Mouse (Mus musculus) liver, embryonic 14.5 days (tissue): ENCODE data around the gene Jarid2. TPM values are rescaled to one million over a fixed set of nuclear protein-coding genes. Genes with fewer than 3 reads are reported as not detected.

Source experiments
- ATAC-seq: fragments of 200-750 bp; cut with Nextera tagmentation; 2 replicates; pipeline ENCODE4 v1.8.0; 2017; ENCODE audit warnings: moderate number of reproducible peaks, mild to moderate bottlenecking, moderate library complexity; ENCODE audit not compliant: insufficient read depth
- DNase-seq, 3 experiments: peaks; one replicate each; pipeline ENCODE4 v3.0.0-alpha.2; 2012 to 2013; ENCODE audit warnings: low read depth in 3 of 3, low spot score in 3 of 3
- H3K27ac ChIP-seq: fragments of 300-500 bp; sonication (generic); 2 replicates; pipeline ENCODE4 v1.5.1; 2014; ENCODE audit warnings: moderate library complexity, mild to moderate bottlenecking, control low read depth, inconsistent platforms
- H3K27me3 ChIP-seq: fragments of 300-500 bp; sonication (generic); 2 replicates; pipeline ENCODE4 v1.6.1; 2014; ENCODE audit warnings: mild to moderate bottlenecking, low read length, moderate library complexity; ENCODE audit not compliant: control insufficient read depth, insufficient read depth
- H3K36me3 ChIP-seq: fragments of 300-500 bp; sonication (generic); replicated peaks from 2 replicates; pipeline ENCODE4 v1.6.1; 2014; ENCODE audit warnings: low read depth; ENCODE audit not compliant: control insufficient read depth, insufficient read depth
- H3K4me1 ChIP-seq, 2 experiments: fragments of 200-500 bp in 1 of 2; fragments of 300-500 bp in 1 of 2; sonication (generic) in 1 of 2; replicated peaks; 2 replicates each; pipeline ENCODE4 v1.6.1; 2012 to 2014; ENCODE audit warnings: antibody characterized with exemption in 1 of 2, inconsistent platforms in 1 of 2, low read length in 1 of 2; ENCODE audit not compliant: control insufficient read depth in 2 of 2, insufficient read depth in 2 of 2
- H3K4me2 ChIP-seq: fragments of 300-500 bp; sonication (generic); 2 replicates; pipeline ENCODE4 v1.6.1; 2014; ENCODE audit warnings: low read depth, mild to moderate bottlenecking, control low read depth, moderate library complexity
- H3K4me3 ChIP-seq, 2 experiments: fragments of 200-500 bp in 1 of 2; fragments of 300-500 bp in 1 of 2; sonication (generic) in 1 of 2; 2 replicates each; pipeline ENCODE4 v1.5.1; 2012 to 2014; ENCODE audit warnings: low read depth in 2 of 2, low read length in 2 of 2, mild to moderate bottlenecking in 2 of 2, control low read depth in 1 of 2, inconsistent platforms in 1 of 2, moderate library complexity in 1 of 2; ENCODE audit not compliant: insufficient read depth in 1 of 2
- H3K9ac ChIP-seq: fragments of 300-500 bp; sonication (generic); replicated peaks from 2 replicates; pipeline ENCODE4 v1.6.1; 2014; ENCODE audit warnings: mild to moderate bottlenecking, control low read depth, moderate library complexity
- H3K9me3 ChIP-seq: fragments of 300-500 bp; sonication (generic); 2 replicates; pipeline ENCODE4 v1.6.1; 2016; ENCODE audit warnings: low read length, mixed read lengths; ENCODE audit not compliant: control insufficient read depth
- CTCF ChIP-seq: IDR thresholded peaks from 2 replicates; pipeline ENCODE4 v1.5.1; 2016; ENCODE audit warnings: antibody characterized with exemption, low read depth, control low read depth
- EP300 ChIP-seq: IDR thresholded peaks from 2 replicates; pipeline ENCODE4 v1.6.1; 2016; ENCODE audit warnings: antibody characterized with exemption, low read depth
- WGBS: fragments of 180-500 bp; shearing (Covaris S2); extraction: QIAGEN DNeasy Blood & Tissue Kit; methylation state at CpG from one replicate; pipeline ENCODE4 v1.1.7; 2014; ENCODE audit not compliant: insufficient replicate concordance; 5-methylcytosine and 5-hydroxymethylcytosine counted together
- polyA plus RNA-seq, 2 experiments: library from polyadenylated mRNA; depleted of rRNA in 1 of 2; stranded (reverse) in 1 of 2; unstranded in 1 of 2; fragments of >200 nt; fragmentation: Nextera tagmentation in 1 of 2; extraction: Ambion mirVana in 1 of 2; gene quantifications; 2 replicates each; pipeline versions ENCODE4 v1.2.1 to v1.2.3; 2012 to 2014

The Jarid2 gene
- polyA plus RNA-seq, 2 experiments, result 4.9 to 5.9 TPM

DNA sequence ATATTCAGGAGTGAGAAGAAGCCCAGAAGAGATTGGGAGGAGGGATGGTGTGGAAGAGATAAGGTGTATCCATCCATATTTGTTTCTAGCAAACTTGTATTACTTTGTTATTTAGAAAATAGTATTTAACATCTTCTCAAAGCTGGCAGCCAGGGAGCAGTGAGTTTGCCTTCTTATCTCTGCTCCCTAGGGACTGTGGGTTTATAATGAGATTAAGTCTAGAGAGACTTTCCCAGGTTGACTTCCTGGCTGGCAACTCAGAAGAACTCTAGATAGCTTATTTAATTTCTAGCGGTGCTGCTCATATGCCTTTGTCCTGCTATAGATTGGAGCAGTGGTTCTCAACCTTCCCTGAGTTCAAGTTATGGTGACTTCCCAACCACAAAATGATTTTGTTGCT, 51.2 kb downstream of the Jarid2 start:
- Histone ChIP-seq H3K9ac (no peak overlapping the region), H3K4me3 (no peak overlapping the region), H3K4me2 (no peak overlapping the region), H3K27ac (no peak overlapping the region), H3K27me3 (no peaks in the 10 kb centered on the region), H3K9me3 (no peaks in the 10 kb centered on the region), H3K36me3 (no peaks in the 10 kb centered on the region), H3K4me1 (no peaks in the 10 kb centered on the region)
- DNase-seq (no peak), ATAC-seq (no peak)
- WGBS, result 18% methylated on average over 1 of the region's 1 CpGs
- TF ChIP-seq EP300, result no peak
- no peak for TF ChIP-seq CTCF

DNA sequence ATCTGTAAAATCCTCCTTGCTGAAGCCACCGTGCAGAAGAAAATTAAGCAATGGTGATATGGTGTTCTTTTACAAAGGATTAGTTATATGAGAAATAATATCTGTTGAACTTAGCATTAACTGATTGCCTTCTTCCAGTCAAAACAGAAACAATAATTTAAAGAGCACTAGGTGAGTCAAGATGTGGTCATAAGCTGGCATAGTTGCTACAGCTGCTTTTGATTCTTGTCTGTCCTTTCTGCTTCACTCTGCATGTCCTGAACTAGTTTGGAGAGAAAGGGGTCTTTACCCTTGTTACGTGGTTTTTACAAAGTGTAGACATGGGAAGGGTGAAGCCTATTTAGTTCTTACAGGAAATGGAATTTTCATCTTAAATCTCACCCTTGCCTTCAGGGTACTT, 51.9 kb downstream of the Jarid2 start:
- Histone ChIP-seq H3K36me3 (no peaks in the 10 kb centered on the region), H3K9ac (no peak overlapping the region), H3K4me1 (no peaks in the 10 kb centered on the region), H3K27me3 (no peaks in the 10 kb centered on the region), H3K4me3 (no peak overlapping the region), H3K9me3 (no peaks in the 10 kb centered on the region), H3K4me2 (no peak overlapping the region), H3K27ac (no peak overlapping the region)
- TF ChIP-seq CTCF (no peak), EP300 (no peak)
- DNase-seq (no peak), ATAC-seq (no peak)
- WGBS, result 67% methylated on average over 2 of the region's 2 CpGs

GRCm38 (mm10) chr13:44784551-44784950, 55.3 kb downstream of the Jarid2 start:
- TF ChIP-seq EP300 (no peak), CTCF (no peak)
- Histone ChIP-seq H3K4me3 (no peak overlapping the region), H3K9me3 (no peaks in the 10 kb centered on the region), H3K4me2 (no peak overlapping the region), H3K27ac (no peak overlapping the region), H3K9ac (no peak overlapping the region), H3K4me1 (no peaks in the 10 kb centered on the region; a peak in 1 of 4 replicates), H3K27me3 (no peaks in the 10 kb centered on the region), H3K36me3 (no peaks in the 10 kb centered on the region)
- whole genome bisulfite sequencing, result 79% methylated on average over 1 of the region's 1 CpGs
- no peak for DNase-seq
- ATAC-seq, result no peak

- Histone ChIP-seq H3K9ac (no peak overlapping the region), H3K4me2 (no peak overlapping the region), H3K36me3 (no peaks in the 10 kb centered on the region), H3K27ac (no peak overlapping the region), H3K9me3 (no peaks in the 10 kb centered on the region), H3K4me1 (no peaks in the 10 kb centered on the region; a peak in 1 of 4 replicates), H3K27me3 (no peaks in the 10 kb centered on the region), H3K4me3 (no peak overlapping the region)
- 30% methylated on average over 4 of the region's 4 CpGs for WGBS
- DNase-seq (peak in 1 of 3 experiments; percentile 14), ATAC-seq (no peak)
- peak; percentile 62 for TF ChIP-seq CTCF
- no peak for TF ChIP-seq EP300
These were observed 57.0 kb downstream of the Jarid2 start for GRCm38 (mm10) chr13:44786291-44786690.

DNA sequence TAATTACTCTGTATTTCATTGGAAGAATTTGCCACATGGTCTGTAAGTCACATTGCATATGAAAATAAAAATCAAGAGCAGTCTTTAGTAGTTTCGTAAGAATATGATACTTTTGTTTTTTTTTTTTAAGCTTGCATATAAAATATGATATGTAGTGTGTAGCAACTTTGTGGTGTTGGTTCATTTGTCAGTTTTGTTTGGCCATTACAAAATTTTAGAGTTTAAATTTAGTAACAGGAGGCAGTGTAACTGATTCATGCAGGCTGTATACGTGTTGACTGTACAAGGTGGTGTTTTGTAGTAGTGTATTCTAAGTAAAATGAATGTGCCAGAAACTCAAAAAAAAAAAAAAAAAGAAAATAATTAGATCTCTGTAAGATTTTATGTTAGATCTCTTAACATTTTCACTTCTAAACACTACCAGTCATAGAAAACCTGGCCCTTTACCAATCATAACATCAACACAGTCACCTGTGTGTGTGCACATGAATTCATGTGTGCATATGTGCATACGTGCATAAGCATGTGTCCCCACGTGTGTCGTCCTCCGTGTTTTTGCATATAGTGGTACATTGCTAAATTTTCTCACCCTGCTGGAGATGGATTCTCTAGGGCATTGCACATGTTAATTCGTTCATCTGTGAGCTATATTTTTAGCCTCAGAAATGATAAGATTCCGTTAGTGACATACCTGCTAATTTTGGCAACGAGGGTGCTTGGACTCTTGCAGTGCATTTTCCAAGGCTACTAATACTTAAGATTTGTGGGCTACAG, 59.3 kb downstream of the Jarid2 start:
- H3K9me3 ChIP-seq, result no peaks in the 10 kb centered on the region
- no peak for ATAC-seq
- no peak overlapping the region for H3K4me2 ChIP-seq
- no peaks in the 10 kb centered on the region for H3K36me3 ChIP-seq
- TF ChIP-seq CTCF (no peak), EP300 (no peak)
- no peak overlapping the region for H3K9ac ChIP-seq
- no peak for DNase-seq
- no peak overlapping the region for H3K4me3 ChIP-seq
- no peak overlapping the region for H3K27ac ChIP-seq
- H3K27me3 ChIP-seq, result no peaks in the 10 kb centered on the region
- WGBS, result 71% methylated on average over 9 of the region's 9 CpGs
- no peaks in the 10 kb centered on the region; a peak in 1 of 4 replicates for H3K4me1 ChIP-seq
